Mouse (Mus musculus): ENCODE measurements around the gene Mus81. TPM values are rescaled to one million over a fixed set of nuclear protein-coding genes. Genes with fewer than 3 reads are reported as not detected.
A peak's percentile ranks its signal among the peaks of the same experiment; 100 is the strongest.

Gene Mus81
- polyA plus RNA-seq, 1 experiment from 2014 or later = 43.7 TPM

DNA sequence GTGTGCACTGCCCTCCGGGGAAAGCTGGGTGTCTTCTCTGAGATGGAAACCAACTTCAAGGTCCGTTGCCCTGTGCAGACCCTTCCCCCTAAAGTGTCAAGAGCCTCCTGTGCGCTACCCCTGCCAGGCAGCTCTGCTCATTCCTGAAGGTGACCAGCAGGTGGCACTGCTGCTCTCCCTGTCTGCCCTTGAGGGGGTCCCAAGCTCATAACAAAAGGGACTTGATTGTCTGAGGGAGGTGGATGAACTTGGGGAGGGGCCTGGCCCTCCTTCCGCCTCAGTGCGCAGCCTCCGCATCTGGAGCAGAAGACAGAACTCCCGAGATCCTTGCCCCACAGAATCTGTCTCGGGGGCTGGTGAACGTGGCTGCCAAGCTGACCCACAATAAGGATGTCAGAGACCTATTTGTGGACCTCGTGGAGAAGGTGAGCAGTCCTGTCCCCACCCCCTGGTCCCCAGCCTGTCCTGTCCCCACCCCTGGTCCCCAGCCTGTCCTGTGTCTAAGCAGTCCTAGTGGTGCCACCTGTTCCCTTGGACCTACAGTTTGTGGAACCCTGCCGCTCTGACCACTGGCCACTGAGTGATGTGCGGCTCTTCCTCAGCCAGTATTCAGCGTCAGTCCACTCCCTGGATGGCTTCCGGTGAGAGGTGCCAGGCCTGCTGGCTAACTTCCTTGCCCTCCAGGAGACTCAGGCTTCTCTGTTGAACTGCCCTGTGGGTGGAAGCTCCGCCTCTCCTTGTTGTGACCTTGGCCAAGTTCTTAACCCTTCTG is 24.2 kb downstream of the Mus81 start:
- Histone ChIP-seq H3K4me1 (replicated peaks) (peaks cover 23% of the 10 kb centered on the region), H3K27ac (peak overlapping the region; percentile 66), H3K9me3 (no peaks in the 10 kb centered on the region), H3K4me3 (replicated peaks) (peak overlapping the region; percentile 28), H3K27me3 (no peaks in the 10 kb centered on the region), H3K4me2 (peak overlapping the region; percentile 53), H3K36me3 (peaks cover 60% of the 10 kb centered on the region), H3K9ac (replicated peaks) (peak overlapping the region; percentile 57)
- ATAC-seq (ENCODE audit: insufficient number of reproducible peaks, insufficient read depth, low FRiP score, low TSS enrichment, low read depth) = no peak
- WGBS = 48% methylated on average over 15 of the region's 15 CpGs

DNA sequence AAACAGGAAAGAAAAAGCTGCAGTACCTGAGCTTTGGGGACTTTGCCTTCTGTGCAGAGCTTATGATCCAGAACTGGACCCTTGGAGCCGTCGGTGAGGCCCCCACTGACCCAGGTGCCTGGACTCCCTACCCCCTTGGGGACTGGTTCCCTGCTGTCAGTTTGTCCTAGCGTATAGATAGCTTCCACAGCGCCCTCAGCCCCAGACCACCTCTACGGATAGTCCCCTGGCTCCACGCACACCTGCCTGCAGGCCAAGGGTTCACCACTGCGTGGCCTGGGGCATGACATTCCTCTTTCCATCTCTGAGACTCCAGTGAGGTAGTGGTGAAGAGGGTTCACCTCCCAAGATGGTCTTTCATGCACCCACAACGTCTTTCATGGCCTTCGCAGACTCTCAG is 25.0 kb downstream of the Mus81 start:
- Histone ChIP-seq H3K4me2 (no peak overlapping the region), H3K9ac (replicated peaks) (no peak overlapping the region), H3K27ac (0 out of 2 replicates have a peak overlapping the region, but pooled peaks have one; percentile 66), H3K27me3 (no peaks in the 10 kb centered on the region), H3K4me1 (replicated peaks) (peaks cover 23% of the 10 kb centered on the region), H3K36me3 (peaks cover 60% of the 10 kb centered on the region), H3K9me3 (no peaks in the 10 kb centered on the region), H3K4me3 (replicated peaks) (no peak overlapping the region)
- WGBS = 89% methylated on average over 9 of the region's 9 CpGs
- no peak for ATAC-seq (ENCODE audit: insufficient number of reproducible peaks, insufficient read depth, low FRiP score, low TSS enrichment, low read depth)

DNA sequence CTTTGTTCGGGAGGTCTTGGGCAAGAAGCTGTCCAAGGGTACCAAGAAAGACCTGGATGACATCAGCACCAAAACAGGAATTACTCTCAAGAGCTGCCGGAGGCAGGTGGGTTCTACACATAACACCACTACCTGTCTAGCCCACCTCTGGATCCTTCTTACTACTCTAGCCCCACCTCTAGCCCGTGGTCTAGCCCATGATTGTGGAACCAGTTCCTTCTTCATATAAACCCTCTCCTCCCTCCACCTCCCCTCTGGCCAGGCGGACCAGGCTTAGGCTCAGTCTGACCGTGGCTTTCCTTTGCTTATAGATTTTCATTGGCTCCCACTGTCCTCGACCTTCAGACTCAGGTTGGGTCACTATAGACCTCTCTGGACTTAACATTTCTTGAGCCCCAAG is 26.8 kb downstream of the Mus81 start:
- Histone ChIP-seq H3K36me3 (peaks cover 43% of the 10 kb centered on the region), H3K9me3 (no peaks in the 10 kb centered on the region), H3K4me3 (replicated peaks) (peak overlapping the region; percentile 76), H3K4me2 (peak overlapping the region; percentile 83), H3K27me3 (no peaks in the 10 kb centered on the region), H3K4me1 (replicated peaks) (peaks cover 33% of the 10 kb centered on the region), H3K9ac (replicated peaks) (peak overlapping the region; percentile 80), H3K27ac (no peak overlapping the region)
- 88% methylated on average over 6 of the region's 6 CpGs for whole genome bisulfite sequencing
- ATAC-seq (ENCODE audit: insufficient number of reproducible peaks, insufficient read depth, low FRiP score, low TSS enrichment, low read depth) = no peak

DNA sequence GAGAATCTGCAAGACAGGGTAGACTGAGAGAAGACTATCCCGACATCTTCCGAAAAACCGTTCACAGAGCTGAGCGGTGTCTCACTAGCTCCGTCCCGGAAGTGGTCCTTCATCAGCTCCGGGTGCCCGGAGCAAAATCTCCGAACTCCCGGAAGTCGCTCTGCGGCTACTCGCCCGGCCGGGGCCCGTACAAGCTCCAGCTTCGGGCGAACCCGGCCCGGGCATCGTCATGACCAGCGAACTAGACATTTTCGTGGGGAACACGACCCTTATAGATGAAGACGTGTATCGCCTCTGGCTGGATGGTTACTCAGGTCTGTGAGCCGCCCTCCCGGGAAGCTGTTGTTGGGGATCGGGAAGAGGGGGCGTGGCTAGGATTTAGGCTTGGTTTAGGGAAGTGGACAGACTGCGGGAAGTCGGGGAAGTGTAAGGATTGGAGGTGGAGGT is 27.7 kb downstream of the Mus81 start, which contains the start of gene Fibp:
Fibp (plus strand) TSS at position 151 of the 447 bp plus-strand sequence.
- 0 out of 2 replicates have a peak within 1 kb of the TSS, but pooled peaks have one; percentile 73 for H3K27ac ChIP-seq
- peaks cover 34% of the 10 kb centered on the region for H3K36me3 ChIP-seq
- ATAC-seq (ENCODE audit: insufficient number of reproducible peaks, insufficient read depth, low FRiP score, low TSS enrichment, low read depth) = peak; percentile 57
- peak within 1 kb of the TSS; percentile 83 for H3K4me2 ChIP-seq
- peaks cover 42% of the 10 kb centered on the region for H3K4me1 ChIP-seq (replicated peaks)
- peak within 1 kb of the TSS; percentile 80 for H3K9ac ChIP-seq (replicated peaks)
- WGBS = under 1% methylated on average over 32 of the region's 32 CpGs
- H3K9me3 ChIP-seq = no peaks in the 10 kb centered on the region
- H3K4me3 ChIP-seq (replicated peaks) = peak within 1 kb of the TSS; percentile 76
- no peaks in the 10 kb centered on the region for H3K27me3 ChIP-seq

DNA sequence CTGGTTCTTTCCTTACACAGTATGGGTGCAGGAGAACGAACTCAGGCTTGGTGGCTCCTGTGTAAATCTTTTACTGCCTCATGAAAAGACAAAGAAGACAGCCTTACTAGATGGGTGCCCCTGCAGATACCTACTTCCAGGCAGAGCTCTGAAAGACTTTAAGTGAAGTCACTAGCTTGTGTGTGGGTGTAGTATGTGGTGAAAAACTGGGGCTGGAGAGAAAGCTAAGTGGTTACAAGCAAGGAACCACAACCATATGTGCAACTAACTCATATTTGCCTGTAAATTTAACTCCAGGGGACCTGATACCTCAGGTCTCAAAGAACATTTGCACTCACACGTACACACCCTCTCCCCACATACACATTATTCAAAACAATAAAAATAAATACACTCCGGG is 28.3 kb downstream of the Mus81 start:
- H3K27me3 ChIP-seq = no peaks in the 10 kb centered on the region
- H3K4me2 ChIP-seq = peak overlapping the region; percentile 83
- peaks cover 48% of the 10 kb centered on the region for H3K4me1 ChIP-seq (replicated peaks)
- no peaks in the 10 kb centered on the region for H3K9me3 ChIP-seq
- 26% methylated on average over 3 of the region's 3 CpGs for WGBS
- peak overlapping the region; percentile 76 for H3K4me3 ChIP-seq (replicated peaks)
- H3K36me3 ChIP-seq = peaks cover 28% of the 10 kb centered on the region
- H3K9ac ChIP-seq (replicated peaks) = peak overlapping the region; percentile 80
- ATAC-seq (ENCODE audit: insufficient number of reproducible peaks, insufficient read depth, low FRiP score, low TSS enrichment, low read depth) = no peak
- H3K27ac ChIP-seq = 0 out of 2 replicates have a peak overlapping the region, but pooled peaks have one; percentile 73

DNA sequence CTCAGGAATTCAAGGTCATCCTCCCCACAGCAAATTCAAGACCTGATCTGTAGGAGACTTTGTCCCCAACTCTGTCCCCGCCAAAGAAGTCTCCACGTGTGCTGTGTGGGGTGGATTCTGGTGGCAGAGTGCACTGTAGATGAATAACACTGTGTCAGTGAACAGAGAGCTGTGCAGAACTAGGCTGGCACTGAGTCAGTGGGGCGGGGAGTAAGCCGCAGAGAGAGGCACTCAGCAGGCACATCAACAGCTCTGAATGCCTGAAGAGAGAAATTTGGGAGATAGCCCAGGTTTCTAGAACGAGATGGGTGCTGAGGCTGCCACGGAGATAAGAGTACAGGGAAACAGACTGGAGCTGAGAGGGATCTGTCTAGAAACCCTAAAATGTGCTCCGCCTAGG is 29.2 kb downstream of the Mus81 start:
- Histone ChIP-seq H3K4me2 (no peak overlapping the region), H3K9ac (replicated peaks) (no peak overlapping the region), H3K9me3 (no peaks in the 10 kb centered on the region), H3K27ac (no peak overlapping the region), H3K36me3 (peaks cover 27% of the 10 kb centered on the region), H3K27me3 (no peaks in the 10 kb centered on the region), H3K4me3 (replicated peaks) (no peak overlapping the region), H3K4me1 (replicated peaks) (peaks cover 46% of the 10 kb centered on the region)
- 69% methylated on average over 7 of the region's 7 CpGs for WGBS
- no peak for ATAC-seq (ENCODE audit: insufficient number of reproducible peaks, insufficient read depth, low FRiP score, low TSS enrichment, low read depth)

DNA sequence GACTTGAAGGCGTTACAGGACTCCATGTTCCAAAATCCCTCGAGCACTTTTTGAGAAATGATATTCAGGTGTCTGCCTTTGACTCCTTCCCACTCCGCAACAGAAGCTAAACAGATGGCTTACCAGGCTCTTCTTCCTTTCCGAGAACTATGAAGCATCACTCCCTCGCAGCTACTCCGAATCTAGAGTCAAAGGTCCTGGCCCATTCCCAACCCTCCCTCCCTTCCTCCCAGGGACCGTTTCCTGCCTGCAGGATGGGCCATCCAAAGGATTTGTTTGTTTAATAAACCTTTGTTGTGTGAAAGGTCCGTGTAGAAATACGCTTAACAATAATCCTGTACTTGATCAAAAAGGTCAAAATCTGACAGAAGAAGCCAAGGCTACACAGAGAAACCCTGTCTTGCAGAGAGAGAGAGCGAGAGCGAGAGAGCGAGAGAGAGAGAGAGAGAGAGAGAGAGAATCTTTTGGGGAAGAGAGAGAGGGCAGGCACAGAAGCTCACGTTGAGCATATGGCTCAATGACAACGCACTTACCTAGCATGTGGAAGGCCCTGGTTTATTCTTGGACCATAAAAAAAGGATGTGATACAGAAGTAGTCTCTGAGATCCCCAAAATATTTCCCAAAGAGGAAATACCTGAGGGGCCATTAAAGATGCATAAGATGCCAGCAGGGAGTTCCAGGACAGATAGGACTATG is 30.3 kb downstream of the Mus81 start, which contains the start of gene Ccdc85b:
Ccdc85b (minus strand) TSS at position 149 of the 697 bp plus-strand sequence.
- Histone ChIP-seq H3K9me3 (no peaks in the 10 kb centered on the region), H3K27ac (peak within 1 kb of the TSS; percentile 91), H3K9ac (replicated peaks) (peak within 1 kb of the TSS; percentile 82), H3K4me2 (peak within 1 kb of the TSS; percentile 98), H3K27me3 (no peaks in the 10 kb centered on the region), H3K4me3 (replicated peaks) (peak within 1 kb of the TSS; percentile 83), H3K36me3 (peaks cover 17% of the 10 kb centered on the region), H3K4me1 (replicated peaks) (peaks cover 40% of the 10 kb centered on the region)
- WGBS = 19% methylated on average over 14 of the region's 14 CpGs
- ATAC-seq (ENCODE audit: insufficient number of reproducible peaks, insufficient read depth, low FRiP score, low TSS enrichment, low read depth) = no peak

DNA sequence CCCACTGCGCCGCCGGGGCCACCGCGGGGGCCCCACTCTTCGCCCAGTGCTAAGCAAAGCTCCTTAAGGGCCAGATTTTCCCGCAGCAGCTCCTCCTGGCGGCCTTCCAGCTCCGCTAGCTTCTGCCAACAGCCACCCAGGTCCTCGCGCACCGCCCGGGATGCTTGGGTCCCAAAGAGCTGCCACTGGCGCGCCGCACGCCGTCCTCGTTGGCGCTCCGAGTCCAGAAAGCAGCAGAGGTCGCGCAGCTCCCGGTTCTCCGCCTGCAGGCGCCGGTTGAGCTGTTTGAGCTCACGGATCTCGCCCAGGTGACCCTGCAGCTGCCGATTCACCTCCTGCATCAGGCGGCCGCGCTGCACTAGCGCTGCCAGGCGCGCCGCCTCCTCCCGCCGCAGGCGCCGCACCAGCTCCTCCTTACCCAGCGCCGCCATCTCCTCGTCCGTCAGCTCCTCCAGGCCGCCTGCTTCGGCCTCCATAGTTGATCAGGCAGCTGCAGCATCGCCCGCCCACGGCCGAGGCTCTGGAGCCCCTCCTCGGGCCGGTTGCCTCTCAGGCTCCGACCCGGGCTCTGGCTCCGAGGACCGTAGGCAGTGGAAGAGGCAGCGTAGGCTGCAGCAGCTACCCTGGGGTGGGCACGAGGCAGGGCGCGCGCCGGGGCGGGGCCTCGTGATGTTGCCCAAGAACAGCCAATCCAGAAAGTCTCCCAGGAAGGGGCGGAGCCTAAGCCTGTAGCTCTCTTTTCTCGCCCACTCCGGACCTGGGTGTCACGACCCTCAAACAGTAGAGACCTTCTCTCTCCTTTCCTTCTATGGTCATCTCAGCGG is 31.1 kb downstream of the Mus81 start:
- Histone ChIP-seq H3K36me3 (peaks cover 9% of the 10 kb centered on the region), H3K9ac (replicated peaks) (peak overlapping the region; percentile 82), H3K27me3 (no peaks in the 10 kb centered on the region), H3K27ac (peak overlapping the region; percentile 91), H3K4me3 (replicated peaks) (peak overlapping the region; percentile 83), H3K4me1 (replicated peaks) (peaks cover 40% of the 10 kb centered on the region), H3K9me3 (no peaks in the 10 kb centered on the region), H3K4me2 (peak overlapping the region; percentile 98)
- ATAC-seq (ENCODE audit: insufficient number of reproducible peaks, insufficient read depth, low FRiP score, low TSS enrichment, low read depth) = peak; percentile 78
- WGBS = under 1% methylated on average over 70 of the region's 70 CpGs

DNA sequence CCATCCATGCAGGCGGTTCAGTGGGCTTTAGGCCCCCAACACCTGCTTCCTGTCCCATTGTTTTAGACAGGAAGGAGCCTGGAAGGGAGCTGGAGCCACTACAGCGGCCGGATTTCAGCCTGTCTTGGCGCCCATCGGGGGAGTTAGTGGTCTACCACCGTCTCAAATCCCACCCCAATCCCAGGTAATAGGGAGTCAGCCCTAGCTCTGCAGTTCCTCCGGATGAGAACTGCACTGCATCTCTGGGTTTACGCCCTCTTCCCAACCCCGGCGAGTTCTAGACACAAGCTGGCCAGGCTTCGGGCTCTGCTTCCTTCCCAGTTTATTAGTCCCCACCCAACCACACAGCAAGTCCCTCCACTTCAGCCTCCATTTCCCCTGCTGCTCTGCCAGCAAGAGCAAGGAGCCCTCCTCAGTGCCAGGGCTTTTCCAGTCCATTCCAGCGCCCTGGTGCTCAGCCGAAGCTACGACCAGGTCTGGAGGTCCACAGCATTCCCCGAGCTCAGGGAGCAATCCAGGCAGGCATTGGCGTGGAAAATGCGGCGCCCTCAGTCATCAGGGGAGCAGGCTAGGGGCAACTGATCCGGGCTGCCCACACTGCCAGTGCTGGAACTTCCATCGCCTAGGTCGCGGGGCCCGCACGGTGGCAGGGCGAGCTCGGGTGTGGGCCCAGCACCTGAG is 31.8 kb downstream of the Mus81 start:
- H3K9me3 ChIP-seq = no peaks in the 10 kb centered on the region
- peak overlapping the region; percentile 83 for H3K4me3 ChIP-seq (replicated peaks)
- WGBS = 3% methylated on average over 26 of the region's 26 CpGs
- H3K9ac ChIP-seq (replicated peaks) = peak overlapping the region; percentile 82
- ATAC-seq (ENCODE audit: insufficient number of reproducible peaks, insufficient read depth, low FRiP score, low TSS enrichment, low read depth) = no peak
- H3K4me2 ChIP-seq = peak overlapping the region; percentile 98
- peaks cover 5% of the 10 kb centered on the region for H3K27me3 ChIP-seq
- H3K36me3 ChIP-seq = peaks cover 8% of the 10 kb centered on the region
- peak overlapping the region; percentile 91 for H3K27ac ChIP-seq
- H3K4me1 ChIP-seq (replicated peaks) = peaks cover 38% of the 10 kb centered on the region

DNA sequence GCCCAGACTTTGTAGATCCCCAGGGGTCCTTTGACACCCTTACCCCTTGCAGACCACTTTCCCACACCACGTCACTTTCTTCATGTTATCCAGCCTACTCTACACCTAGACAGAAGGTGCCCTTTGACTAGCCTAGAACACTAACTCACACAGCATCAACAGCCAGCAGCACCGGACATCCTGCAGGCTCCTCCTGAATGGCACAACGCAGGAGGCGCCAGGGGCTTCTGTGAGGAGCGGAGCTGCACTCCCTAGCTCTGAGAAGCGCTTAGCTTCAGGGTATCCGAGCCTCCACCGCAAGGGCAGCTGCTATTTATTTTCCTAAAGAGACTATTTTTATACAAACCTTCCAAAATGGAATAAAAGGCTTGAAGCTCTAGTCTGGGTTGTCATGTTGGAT is 32.6 kb downstream of the Mus81 start:
- Histone ChIP-seq H3K27me3 (peaks cover 13% of the 10 kb centered on the region), H3K9me3 (no peaks in the 10 kb centered on the region), H3K36me3 (peaks cover 8% of the 10 kb centered on the region), H3K4me1 (replicated peaks) (peaks cover 33% of the 10 kb centered on the region), H3K9ac (replicated peaks) (peak overlapping the region; percentile 82; the same call in 1 of the 2 replicates), H3K27ac (no peak overlapping the region), H3K4me2 (peak overlapping the region; percentile 98), H3K4me3 (replicated peaks) (peak overlapping the region; percentile 83)
- WGBS = 67% methylated on average over 8 of the region's 8 CpGs
- no peak for ATAC-seq (ENCODE audit: insufficient number of reproducible peaks, insufficient read depth, low FRiP score, low TSS enrichment, low read depth)
